Mouse (Mus musculus) E14TG2a.4 (cell line): ENCODE measurements around the gene Ccnyl1.

Experiments
- CTCF ChIP-seq: conservative IDR thresholded peaks from 2 replicates; pipeline ENCODE4 v1.5.1; 2014; ENCODE audit warnings: low read length
- NANOG ChIP-seq: IDR thresholded peaks from 2 replicates; pipeline ENCODE4 v1.6.1; 2014; ENCODE audit warnings: borderline replicate concordance, low read length, mixed read lengths
- POU5F1 ChIP-seq: IDR thresholded peaks from 2 replicates; pipeline ENCODE4 v1.6.1; 2014; ENCODE audit warnings: low read length, borderline replicate concordance

DNA sequence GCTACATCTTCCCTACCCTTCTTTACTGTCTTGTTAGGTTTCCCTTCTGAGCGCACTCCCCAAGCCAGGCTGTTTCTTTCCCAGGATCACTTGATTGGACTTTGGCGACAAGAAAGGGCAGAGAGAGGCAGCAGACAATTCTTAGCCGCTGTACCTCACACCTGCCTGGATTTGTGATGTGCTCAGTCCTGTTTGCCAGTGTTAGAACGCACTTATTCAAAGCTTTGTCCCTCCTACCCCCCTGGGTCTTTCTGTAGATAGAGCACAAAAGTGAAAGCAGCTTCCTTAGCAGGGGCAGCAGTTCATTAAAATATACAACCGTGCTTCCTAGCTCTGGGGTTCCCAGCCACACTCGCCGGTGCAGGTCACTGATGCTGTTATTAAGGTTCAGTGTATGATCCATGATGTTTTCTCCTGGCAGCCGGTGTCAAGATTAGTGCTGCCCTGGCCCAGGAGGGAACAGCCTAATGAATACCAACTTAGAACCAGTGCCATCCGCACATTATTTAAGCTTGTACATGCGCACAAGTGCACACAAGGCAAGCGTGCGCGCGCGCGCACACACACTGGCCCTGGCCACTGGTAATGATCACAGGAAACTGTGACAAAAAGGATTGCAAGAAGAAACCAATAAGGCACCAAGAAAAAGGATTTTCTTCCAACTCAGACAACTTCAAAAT, 41.2 kb downstream of the Ccnyl1 start:
- TF ChIP-seq CTCF (no peak), POU5F1 (no peak), NANOG (no peak)
